Mouse (Mus musculus) spleen, postnatal 14 days (tissue): ENCODE data around the gene Nfatc2ip.

Experiments used
- DNase-seq, 2 experiments: peaks; one replicate each; pipeline ENCODE4 v3.0.0; 2021 to 2022; ENCODE audit warnings: low spot score in 2 of 2

Gene Nfatc2ip

DNA sequence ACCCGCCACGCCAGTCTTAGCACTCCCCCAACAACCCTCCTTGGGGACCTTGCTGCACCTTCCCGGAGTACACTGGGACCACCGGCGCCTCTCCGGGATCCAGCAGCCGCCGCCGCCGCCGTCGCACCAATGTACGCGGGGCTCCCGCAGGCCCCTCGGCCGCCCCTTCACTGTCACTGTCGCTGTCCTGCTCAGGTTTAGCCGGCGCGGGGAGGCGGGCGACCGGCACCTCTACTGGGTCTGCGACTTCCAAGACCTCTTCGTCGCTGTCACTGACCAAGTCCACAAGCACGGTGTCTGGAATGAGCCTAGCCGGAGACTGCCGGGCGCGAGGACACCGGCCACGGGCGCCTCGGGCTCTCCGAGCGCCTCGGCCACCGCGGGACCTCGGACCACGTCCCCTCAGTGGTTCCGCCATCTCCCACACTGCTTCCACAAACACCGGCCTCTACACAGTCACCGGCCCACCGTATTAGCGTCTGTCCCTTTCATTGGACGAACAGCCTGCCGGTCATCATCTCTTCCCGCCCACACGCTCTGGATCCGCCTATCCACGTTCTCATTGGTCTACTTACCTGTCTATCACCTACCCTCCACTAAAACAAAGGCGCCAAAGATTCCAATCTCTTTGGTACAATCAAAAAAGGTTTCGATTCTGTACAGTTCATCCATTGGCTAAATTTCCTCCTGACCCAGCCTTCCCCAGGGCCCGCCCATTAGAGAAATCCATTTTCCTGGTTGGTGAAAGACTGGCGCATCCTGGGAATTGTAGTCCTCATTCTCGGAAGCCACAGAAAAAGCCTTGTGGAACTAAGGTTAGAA lies at the start of gene Nfatc2ip:
Gene Nfatc2ip, minus strand, starts transcription at position 440 of the 822 bp plus-strand sequence.
- DNase-seq, result peak; percentile 88 to 90

DNA sequence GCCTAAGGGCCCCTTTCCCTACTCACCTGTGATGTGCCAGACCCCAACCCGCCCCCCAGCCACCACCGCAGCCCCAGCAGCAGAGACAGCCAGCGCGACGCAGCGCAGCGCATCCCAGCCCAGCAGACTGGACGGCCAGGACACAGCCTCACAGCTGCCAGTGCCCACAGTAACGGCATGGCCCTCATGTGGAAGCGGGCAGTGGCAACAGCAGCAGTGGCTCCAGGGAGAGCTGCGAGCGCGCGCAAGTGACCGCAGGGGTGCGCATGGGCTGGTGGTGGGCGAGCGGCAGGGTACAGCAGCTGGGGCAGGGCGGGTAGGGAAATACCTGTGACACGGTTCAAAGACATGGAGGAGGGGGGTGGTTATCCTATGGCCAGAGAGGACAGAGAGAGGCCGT lies 49.7 kb upstream of the Nfatc2ip start:
- no peak for DNase-seq

DNA sequence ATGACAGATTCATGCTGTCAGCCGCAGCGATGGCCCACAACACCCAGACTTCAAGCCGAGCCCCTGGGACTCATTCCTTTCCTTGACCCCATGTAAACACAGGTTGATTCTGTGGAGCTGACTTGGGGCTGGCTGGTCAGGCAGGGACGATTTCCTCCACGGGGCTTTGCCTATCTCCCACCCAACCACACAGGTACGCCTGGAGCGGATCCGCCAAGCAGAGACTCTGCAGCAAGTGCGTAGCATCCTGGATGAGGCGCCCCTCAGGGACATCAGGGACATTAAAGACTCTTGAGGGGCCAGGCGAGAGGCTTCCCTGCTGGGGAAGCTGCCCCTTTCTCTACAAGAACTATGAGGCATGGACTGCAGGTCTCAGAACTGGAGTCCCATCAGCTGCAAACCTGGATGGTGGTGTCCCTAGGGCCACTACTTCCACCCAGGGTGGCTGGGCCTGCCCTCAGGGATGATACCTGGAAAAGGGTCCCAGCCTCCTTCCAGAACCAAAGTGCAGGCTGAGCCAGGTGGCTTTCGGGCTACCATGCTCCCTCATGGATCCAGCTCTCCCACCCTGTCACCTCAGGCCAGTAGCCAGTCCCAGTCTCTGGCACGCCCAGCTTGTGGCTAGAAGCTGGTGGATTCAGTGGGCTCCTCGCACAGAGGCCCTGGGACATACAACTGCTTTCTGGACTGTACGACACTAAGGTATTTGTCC lies 48.7 kb upstream of the Nfatc2ip start:
- no peak for DNase-seq

GRCm38 (mm10) chr7:126444536-126444935 lies 48.0 kb upstream of the Nfatc2ip start:
- no peak for DNase-seq

- no peak for DNase-seq
These were observed 47.5 kb upstream of the Nfatc2ip start for GRCm38 (mm10) chr7:126443997-126444396.

- DNase-seq, result no peak
These were observed 43.6 kb upstream of the Nfatc2ip start for GRCm38 (mm10) chr7:126440134-126440533.

- DNase-seq, result peak; percentile 35 to 64
These were observed 40.3 kb upstream of the Nfatc2ip start for GRCm38 (mm10) chr7:126436851-126437250.

DNA sequence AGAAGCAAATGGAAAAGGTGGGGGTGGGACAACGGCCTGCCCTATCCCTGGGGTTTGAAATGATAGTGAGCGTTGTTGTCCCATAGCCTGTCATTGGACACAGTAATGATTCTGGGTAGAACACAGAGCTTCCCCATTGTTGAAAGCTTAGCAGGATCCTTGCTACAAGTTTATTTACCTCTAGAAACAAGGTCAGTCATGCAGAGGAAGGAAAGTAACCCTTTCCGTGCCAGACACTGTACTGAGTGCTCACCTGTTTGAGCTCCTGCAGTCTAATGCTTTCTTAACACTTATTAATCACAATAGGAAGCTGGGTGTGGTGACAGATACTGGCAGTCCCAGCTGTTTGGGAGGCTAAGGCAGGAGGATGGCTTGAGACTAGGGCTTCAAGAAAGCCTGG lies 39.3 kb upstream of the Nfatc2ip start:
- DNase-seq, result no peak

- no peak for DNase-seq
These were observed 38.2 kb upstream of the Nfatc2ip start for GRCm38 (mm10) chr7:126434726-126435125.

DNA sequence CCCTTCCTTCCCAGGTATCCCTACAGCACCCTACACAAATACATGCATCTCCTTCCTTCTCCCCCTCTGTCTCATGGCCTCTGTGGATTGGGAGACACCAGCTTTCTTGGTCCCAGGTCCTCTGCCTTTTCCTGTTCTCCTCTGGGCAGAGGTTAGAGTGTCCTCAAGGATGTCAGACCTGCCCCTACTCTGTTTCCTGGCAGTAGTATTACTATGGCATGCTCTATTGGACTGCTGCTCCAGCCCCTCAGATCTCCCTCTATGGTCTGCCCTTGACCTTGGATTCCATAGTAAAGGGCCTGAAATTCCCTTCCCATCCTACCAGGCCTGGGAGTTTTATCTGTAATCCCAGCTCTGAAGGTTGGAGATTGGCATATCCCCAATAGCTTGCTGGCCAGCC lies 33.6 kb upstream of the Nfatc2ip start:
- DNase-seq, result no peak

DNA sequence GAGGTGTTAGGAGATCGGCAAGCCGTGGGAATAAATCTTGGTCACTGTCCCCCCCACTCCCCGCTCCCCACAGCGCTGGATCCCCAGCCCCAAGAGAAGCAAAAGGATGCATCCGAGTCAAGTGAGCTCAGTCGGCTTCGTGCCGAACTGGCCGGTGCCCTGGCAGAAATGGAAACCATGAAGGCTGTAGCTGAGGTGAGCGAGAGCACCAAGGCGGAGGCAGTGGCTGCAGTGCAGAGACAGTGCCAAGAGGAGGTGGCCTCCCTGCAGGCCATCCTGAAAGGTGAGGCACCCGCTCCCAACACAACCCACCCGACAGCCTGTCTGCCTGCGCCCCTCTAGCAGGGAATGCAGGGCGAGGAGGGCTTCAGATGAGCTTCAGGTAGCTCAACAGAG lies 33.0 kb upstream of the Nfatc2ip start:
- DNase-seq, result no peak

- peak; percentile 81 to 84 for DNase-seq
These were observed 32.3 kb upstream of the Nfatc2ip start, which contains the start of gene Rabep2 for GRCm38 (mm10) chr7:126428631-126429502. TSS of gene Rabep2 (plus strand) at chr7:126428759.

- DNase-seq, result no peak
These were observed 31.6 kb upstream of the Nfatc2ip start for GRCm38 (mm10) chr7:126428154-126428553.

- no peak for DNase-seq
These were observed 30.9 kb upstream of the Nfatc2ip start for GRCm38 (mm10) chr7:126427323-126427860.

GRCm38 (mm10) chr7:126424161-126424560 lies 27.6 kb upstream of the Nfatc2ip start:
- DNase-seq, result no peak

- DNase-seq, result no peak
These were observed 25.2 kb upstream of the Nfatc2ip start for GRCm38 (mm10) chr7:126421756-126422155.

GRCm38 (mm10) chr7:126418496-126418895 lies 22.0 kb upstream of the Nfatc2ip start:
- DNase-seq, result no peak

DNA sequence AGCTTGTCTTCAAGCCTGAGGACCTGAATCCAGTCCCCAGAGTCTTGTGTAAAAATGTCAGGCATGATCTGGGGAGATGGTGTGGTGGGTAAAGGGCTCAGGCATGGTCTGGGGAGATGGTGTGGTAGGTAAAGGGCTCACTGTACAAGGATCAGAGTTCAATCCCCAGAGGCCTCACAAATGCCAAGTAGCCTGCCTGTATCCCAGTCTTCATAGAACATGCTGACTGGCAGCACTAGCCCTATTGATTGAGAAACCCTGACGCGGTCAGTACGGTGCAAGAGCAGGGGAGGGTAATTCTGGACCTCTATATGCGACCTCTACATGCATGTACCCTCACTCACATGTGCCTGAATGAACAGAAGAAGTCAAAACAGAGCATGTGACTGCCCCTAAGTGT lies 21.1 kb upstream of the Nfatc2ip start:
- DNase-seq, result no peak

DNA sequence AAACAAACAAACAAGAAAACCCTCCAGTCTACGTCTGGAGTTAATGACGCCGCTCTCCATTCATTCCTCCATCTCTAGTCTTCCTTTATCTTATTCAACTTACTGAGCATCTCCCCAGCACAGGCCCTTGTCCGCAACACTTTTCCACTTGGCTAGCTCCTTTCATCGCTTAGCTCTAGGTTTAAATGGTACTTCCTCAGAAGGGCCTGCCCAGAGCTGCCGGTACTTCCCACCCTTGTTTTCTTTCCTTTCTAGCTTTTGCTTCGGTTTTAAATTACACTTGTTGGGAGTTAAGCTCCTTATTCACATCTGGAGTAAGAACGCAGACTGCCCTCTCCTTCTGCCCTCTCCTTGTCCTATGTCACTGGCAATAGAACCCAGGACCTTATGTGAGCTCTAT lies 20.5 kb upstream of the Nfatc2ip start:
- no peak for DNase-seq

GRCm38 (mm10) chr7:126416615-126417014 lies 20.1 kb upstream of the Nfatc2ip start:
- DNase-seq, result no peak

DNA sequence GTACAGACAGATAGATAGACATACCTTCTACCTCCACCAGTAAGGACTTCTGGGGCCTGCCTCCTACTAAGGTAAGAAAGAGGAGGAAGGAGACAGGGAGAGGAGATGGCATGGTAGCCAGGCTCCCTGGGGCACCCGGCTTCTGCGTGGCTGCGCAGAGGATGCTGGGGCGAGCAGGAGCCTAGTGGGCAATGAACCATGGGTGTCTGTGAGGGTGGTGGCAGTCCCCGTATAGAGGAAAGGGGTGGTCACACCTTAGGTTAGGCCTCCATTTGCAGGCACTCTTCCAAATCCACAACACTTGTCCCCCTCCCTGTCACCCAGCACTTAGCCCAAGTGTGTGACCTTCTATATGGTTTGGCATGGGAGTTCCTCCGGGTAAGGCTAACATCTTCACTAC lies 18.2 kb upstream of the Nfatc2ip start, which contains the start of gene Cd19:
Gene Cd19, minus strand, starts transcription at position 165 of the 400 bp plus-strand sequence.
- DNase-seq, result peak; percentile 30 to 42

DNA sequence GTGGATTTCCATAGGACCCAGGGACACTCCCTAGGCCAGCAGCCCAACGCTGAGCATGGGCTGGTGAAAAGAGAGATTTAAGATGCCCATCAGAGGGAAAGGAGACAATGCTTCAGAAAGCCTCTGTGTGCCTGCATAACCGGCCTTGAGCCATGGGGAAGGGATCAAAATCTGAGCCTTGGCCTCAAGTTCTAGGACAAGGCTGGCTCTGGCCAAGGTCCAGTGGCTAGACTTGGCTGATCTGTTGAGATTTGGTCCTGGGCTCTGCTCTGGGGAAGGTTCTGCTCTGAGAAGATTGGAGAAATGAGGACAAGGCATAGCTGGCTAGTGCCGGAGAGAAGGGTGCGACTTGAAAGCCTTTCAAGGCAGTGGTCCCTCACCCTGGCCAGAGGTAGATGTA lies 14.5 kb upstream of the Nfatc2ip start:
- no peak for DNase-seq
